Mouse (Mus musculus) kidney, postnatal 36 days (tissue): Measurements from ENCODE around the gene Arhgap1.
"Not testable (repeated sequence)": the region's sequence is repeated elsewhere in the genome, so short reads cannot be mapped to it uniquely, and the experiment has no call there.

Experiments used
- DNase-seq, 2 experiments: peaks; one replicate each; pipeline ENCODE4 v3.0.0; 2021 to 2022; ENCODE audit warnings: mixed read lengths in 2 of 2

Arhgap1 gene

GRCm38 (mm10) chr2:91649553-91650359 lies at the start of gene Arhgap1, which contains the start of gene Zfp408:
TSS of gene Arhgap1 (plus strand) at chr2:91649860.
TSS of gene Zfp408 (minus strand) at chr2:91649791.
- peak; percentile 99 for DNase-seq

GRCm38 (mm10) chr2:91600475-91600874 lies 49.2 kb upstream of the Arhgap1 start:
- DNase-seq, result no peak

DNA sequence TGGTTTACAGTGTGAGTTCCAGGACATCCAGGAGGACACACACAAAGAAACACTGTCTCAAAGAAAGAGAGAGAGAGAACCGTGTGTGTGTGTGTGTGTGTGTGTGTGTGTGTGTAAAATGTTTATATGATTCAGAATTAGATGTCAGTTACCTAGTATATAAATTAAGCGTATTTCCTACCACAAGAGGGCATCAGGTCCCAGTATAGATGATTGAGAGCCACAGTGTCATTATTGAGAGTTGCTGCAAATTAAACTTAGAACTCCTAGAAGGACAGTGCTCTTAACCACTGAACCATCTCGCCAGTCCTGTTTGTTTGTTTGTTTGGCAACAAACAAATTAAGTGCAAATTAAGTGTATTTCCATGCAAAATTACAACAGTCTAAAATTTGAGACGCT lies 47.3 kb upstream of the Arhgap1 start:
- DNase-seq, result no peak

DNA sequence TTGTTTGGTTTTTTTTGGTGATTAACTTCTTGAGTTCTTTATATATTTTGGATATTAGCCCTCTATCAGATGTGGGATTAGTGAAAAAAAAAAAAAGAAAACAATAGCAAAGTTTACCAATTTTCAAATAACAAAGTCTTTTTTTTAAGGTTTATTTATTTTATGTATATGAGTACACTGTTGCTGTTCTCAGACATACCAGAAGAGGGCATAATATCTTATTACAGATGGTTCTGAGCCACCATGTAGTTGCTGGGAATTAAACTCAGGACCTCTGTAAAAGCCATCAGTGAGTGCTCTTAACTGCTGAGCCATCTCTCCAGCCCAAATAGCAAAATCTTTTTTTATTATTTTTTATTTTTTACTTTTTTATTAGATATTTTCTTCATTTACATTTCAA lies 40.3 kb upstream of the Arhgap1 start:
- DNase-seq, result not testable (repeated sequence)

GRCm38 (mm10) chr2:91622356-91622755 lies 27.3 kb upstream of the Arhgap1 start:
- no peak for DNase-seq

- DNase-seq, result not testable (repeated sequence)
Observed at GRCm38 (mm10) chr2:91623366-91623765, 26.3 kb upstream of the Arhgap1 start.

GRCm38 (mm10) chr2:91627486-91627885 lies 22.2 kb upstream of the Arhgap1 start:
- DNase-seq, result no peak

DNA sequence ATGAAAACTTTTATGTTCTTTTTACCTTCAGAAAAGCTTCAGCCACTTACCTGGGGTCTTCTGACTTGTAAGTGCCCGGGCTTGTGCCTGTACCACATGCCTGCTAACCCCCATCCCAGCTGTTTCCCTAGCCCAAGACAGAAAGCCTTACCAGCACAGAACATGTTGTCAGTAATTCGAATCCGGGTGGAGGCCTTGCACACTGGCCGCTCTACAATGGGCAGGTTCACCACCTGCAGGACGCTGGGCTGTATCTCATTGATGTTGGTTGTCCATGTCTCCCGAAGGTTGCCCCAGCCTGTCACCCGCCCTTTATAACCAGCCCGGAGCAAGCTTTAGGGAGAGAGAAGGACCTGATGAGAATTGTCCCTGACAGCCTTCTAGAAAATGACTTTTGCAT lies 21.5 kb upstream of the Arhgap1 start:
- no peak for DNase-seq

GRCm38 (mm10) chr2:91629682-91630081 lies 20.0 kb upstream of the Arhgap1 start:
- DNase-seq, result no peak

GRCm38 (mm10) chr2:91630384-91630783 lies 19.3 kb upstream of the Arhgap1 start:
- DNase-seq, result no peak

DNA sequence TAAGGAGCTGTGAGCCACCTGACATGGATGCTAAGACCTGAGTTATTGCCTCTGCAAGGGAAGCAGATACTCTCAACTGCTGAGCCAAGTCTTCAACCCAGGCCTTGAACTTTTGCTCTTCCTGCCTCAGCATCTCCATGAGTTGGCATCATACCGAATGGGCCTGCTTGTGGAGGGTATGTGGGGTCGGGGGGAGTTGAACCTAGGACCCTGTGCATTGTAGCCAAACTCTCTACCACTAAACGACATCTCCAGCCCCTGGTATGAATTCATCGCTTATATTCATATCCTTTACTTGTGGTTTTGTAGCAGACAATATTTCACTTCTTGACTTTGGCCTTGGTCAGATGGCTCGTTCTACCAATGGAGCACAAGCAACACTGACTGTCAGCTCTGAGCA lies 17.8 kb upstream of the Arhgap1 start:
- DNase-seq, result no peak

DNA sequence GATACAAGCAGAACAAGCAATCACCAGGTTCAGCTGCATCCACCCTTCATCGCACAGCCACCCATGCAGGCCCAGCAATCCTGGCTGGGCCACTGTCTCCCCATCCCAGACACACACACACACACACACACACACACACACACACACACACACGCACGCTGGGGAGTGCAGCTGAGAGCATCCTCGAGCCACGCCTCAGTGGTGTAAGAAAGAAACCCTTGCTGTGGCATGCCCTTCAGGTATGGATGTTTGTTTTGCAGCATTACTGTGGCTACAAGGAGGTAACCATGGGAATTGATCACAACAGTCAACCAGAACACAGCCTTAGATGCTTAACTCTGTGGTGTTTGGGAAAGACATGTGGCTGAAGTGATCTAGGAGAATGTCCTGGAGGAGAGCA lies 17.3 kb upstream of the Arhgap1 start:
- DNase-seq, result no peak

GRCm38 (mm10) chr2:91633334-91633977 lies 16.2 kb upstream of the Arhgap1 start:
- DNase-seq, result no peak

GRCm38 (mm10) chr2:91634841-91635240 lies 14.8 kb upstream of the Arhgap1 start:
- DNase-seq, result no peak

DNA sequence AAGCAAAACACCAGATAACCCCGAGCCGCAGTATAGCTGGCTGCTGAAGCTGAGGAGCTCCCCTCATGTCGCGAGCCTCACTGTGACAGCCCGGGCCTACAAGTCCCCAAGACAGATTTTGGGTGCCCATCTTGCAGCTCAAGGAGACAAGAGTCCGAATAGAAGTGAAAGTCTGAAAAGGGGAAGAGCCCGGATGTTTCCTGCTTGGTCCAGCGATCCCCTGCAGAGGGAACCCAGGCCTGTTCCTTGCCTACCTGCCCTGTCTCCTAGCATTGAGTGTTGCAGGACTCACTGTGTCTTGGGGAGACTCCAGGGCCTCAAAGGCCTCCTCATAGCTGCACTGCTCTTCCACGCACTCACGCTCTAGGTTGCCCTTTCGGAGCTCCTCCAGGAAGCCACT lies 14.2 kb upstream of the Arhgap1 start:
- no peak for DNase-seq

GRCm38 (mm10) chr2:91636229-91636628 lies 13.4 kb upstream of the Arhgap1 start, which contains the start of gene F2:
TSS of gene F2 (minus strand) at chr2:91636414.
- no peak for DNase-seq

- DNase-seq, result no peak
Observed at GRCm38 (mm10) chr2:91636727-91637338, 12.8 kb upstream of the Arhgap1 start.

DNA sequence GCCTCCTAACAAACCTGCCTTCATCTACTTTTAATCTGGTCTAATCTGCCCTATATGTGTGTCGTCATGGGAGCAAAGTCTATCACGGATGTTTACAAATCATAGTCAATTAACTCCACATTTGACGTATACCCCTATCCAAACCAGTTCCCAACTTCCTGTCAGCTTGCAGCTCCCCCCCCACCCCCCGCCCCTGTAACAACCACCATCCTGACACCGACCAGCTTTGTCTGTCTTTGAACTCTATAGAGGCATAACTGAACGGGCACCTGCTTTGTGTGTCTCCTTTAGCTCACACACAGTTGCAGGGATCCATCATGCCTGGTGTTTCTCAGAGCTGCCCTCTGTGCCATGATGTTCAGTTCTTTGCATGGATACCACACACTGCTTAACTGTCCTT lies 10.7 kb upstream of the Arhgap1 start:
- no peak for DNase-seq

GRCm38 (mm10) chr2:91642825-91643415 lies 6.7 kb upstream of the Arhgap1 start:
- no peak for DNase-seq

GRCm38 (mm10) chr2:91644021-91644420 lies 5.6 kb upstream of the Arhgap1 start:
- DNase-seq, result no peak

DNA sequence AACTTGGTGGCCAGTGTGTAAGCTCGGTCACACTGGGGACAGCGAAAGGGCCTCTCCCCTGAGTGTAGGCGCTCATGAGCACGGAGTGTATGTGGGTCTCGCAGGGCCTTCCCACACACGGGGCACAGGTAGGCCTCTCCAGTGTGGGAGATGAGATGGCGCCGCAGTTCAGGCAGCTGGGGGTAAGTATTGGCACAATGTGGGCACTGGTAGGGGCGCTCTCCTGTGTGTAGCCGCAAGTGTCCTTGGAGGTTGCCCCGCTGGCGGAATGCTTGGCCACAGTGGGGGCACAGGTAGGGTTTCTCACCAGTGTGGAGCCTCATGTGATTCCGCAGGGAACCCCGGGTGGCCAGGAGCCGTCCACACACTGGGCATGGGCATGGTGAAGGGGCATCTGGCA lies 4.3 kb upstream of the Arhgap1 start:
- DNase-seq, result no peak

DNA sequence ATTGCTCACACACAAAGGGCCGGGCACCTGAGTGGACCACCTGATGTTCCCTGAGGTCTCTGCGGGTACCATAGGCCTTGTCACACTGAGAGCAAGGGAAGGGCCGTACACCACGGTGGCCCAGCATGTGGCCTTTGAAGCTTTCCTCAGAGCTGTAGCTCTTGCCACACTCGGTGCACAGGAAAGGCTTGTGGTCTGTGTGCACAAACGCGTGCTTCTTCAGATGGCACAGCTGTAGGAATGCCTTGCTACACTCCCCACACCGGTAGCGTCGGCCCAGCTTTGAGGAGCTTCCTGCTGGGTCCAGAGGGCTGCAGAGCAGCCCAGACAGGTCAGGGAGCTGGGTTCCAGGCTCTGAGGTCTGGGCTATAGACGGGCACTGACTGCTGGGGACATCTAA lies 3.8 kb upstream of the Arhgap1 start:
- DNase-seq, result no peak

DNA sequence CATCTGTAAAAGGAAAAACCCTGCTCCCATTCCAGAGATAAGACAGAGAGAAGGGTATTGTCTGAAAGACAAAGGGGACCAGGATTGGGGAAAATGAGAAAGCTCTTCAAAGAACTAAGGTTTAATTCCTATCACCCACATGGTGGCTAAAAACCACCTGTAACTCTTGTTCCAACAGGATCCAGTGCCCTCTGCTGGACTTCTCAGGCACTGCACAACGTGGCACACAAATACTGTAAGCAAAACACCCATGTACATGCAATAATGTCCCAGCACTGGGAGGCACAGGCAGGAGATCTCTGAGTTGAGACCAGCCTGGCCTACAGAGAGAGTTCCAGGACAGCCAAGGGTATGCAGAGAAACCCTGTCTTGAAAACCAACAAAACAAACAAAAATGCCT lies 2.9 kb upstream of the Arhgap1 start:
- peak; percentile 61 to 85 for DNase-seq
